Mouse (Mus musculus): ENCODE measurements around the gene Adgrb2. TPM values are rescaled to one million over a fixed set of nuclear protein-coding genes. Genes with fewer than 3 reads are reported as not detected.

Gene Adgrb2
- polyA plus RNA-seq, 1 experiment = 306 TPM

DNA sequence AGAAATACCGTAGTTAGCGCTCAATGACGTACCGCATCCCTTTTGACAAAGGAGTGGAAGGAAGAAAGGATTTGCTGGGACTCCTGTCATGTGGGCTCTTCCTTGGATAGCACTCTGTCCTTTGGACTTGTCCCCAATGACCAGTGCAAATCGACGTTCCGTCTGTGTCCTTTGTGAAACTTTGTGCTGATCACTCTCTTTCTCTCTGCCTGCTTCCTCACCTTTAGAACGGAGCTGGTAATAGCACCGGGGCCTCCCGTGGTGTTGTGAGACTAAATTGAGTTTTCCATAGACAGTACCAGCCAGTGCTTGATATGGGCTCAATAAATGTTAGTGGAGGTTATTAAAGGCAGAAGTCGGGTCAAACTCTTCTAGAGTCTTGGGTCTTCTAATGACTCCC is 56.4 kb downstream of the Adgrb2 start:
- no peak for TF ChIP-seq CTCF (IDR thresholded peaks at IDR 0.05; ENCODE audit: extremely low read depth, insufficient read depth, low read length)
- TF ChIP-seq POLR2A (IDR thresholded peaks at IDR 0.05; ENCODE audit: extremely low read depth, insufficient read depth, low read length) = no peak
- Histone ChIP-seq H3K27ac (ENCODE audit: insufficient read depth, low read length) (no peak overlapping the region), H3K4me1 (ENCODE audit: control insufficient read depth, insufficient read depth, low read length) (no peaks in the 10 kb centered on the region), H3K4me3 (ENCODE audit: insufficient read depth, low read length) (no peak overlapping the region)

DNA sequence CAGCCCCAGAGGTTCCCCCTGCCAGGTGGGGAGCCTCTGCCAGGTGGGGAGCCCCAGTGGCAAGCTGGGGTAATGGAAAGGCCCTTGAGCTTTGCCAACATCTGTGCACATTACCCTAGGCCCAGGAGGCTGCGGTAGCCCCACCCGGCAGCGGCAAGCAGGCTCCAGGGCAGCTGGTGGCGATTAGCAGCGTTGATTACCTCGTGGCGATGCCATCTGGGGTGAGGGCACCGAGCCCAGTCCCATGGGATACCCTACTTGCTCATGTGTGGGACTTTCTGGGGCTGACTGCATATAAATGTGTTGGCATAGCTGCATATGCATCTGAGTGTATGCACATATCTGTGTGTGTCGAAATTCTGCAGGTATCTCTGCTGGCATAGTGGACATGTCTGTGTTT is 59.5 kb downstream of the Adgrb2 start:
- Histone ChIP-seq H3K4me1 (ENCODE audit: control insufficient read depth, insufficient read depth, low read length) (no peaks in the 10 kb centered on the region), H3K27ac (ENCODE audit: insufficient read depth, low read length) (no peak overlapping the region), H3K4me3 (ENCODE audit: insufficient read depth, low read length) (no peak overlapping the region)
- TF ChIP-seq CTCF (IDR thresholded peaks at IDR 0.05; ENCODE audit: extremely low read depth, insufficient read depth, low read length) = no peak
- no peak for TF ChIP-seq POLR2A (IDR thresholded peaks at IDR 0.05; ENCODE audit: extremely low read depth, insufficient read depth, low read length)

DNA sequence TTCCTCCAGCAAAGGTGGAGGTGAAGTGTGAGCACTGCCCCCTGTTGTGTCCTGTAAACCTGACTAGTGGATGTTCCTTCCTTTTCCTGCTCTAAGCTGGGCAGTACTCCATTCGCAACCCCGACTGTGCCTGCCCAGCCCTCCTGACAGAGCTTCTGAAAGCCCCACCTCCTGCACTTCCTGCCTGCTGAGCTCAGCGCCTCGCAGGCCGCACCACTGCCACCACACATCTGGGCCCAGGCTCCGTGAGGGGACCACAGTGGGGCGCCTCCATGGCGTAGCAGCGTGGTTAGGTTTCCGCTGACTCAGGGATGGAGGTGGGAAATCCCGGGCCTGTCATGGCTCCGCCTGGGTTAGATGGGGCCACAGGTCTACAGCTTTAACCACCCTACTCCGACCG is 60.9 kb downstream of the Adgrb2 start:
- peaks cover 1% of the 10 kb centered on the region; the same call in 1 of the 2 replicates for H3K4me1 ChIP-seq (ENCODE audit: control insufficient read depth, insufficient read depth, low read length)
- H3K4me3 ChIP-seq (ENCODE audit: insufficient read depth, low read length) = no peak overlapping the region
- TF ChIP-seq POLR2A (IDR thresholded peaks at IDR 0.05; ENCODE audit: extremely low read depth, insufficient read depth, low read length) = no peak
- TF ChIP-seq CTCF (IDR thresholded peaks at IDR 0.05; ENCODE audit: extremely low read depth, insufficient read depth, low read length) = no peak
- no peak overlapping the region for H3K27ac ChIP-seq (ENCODE audit: insufficient read depth, low read length)

DNA sequence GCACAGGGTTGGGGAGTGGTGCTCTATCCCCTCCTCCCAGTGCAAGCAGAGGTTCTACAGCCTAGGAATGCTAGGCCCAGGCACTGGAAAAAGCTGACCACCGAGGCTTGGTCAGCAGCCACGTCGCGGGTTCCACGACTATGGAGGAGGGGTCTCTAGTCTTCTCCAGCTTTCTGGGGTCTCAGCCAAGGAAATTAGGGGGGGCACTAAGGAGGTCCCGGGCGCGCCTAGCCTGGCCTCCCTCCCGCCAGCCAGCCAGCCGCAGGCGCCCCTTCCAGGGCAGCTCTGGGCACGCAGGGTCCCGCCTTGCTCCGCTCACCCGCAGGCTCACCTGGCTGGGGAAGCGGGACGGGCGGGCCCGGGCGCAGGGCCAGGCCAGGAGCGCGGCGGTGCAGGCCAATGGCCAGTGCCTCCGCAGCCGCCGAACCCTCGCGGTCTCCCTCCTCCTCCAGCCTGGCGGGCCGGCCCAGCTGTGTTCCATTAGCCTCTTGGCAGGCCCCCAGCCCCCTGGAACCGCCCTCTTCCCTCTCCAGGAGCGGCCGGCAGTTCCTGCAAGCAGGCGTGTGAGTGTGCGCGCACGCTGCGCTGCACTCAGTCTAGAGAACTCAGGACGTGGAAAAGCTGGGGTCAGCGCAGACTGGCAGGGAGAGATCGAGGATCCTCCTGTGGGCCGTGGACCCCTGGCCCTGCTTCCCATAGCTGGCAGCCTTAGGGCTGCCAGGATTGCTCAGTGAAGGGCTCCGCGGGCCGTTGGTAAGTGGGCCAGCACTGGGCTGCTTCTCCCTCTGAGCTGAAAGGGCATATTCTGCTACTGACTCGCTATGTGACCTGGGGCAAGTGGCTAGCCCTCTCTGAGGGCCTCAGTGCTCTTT is 62.9 kb downstream of the Adgrb2 start, which contains the start of gene Col16a1:
Col16a1 (plus strand) TSS at position 510 of the 872 bp plus-strand sequence.
- TF ChIP-seq POLR2A (IDR thresholded peaks at IDR 0.05; ENCODE audit: extremely low read depth, insufficient read depth, low read length) (no peak), CTCF (IDR thresholded peaks at IDR 0.05; ENCODE audit: extremely low read depth, insufficient read depth, low read length) (no peak)
- no peak within 1 kb of the TSS for H3K27ac ChIP-seq (ENCODE audit: insufficient read depth, low read length)
- H3K4me1 ChIP-seq (ENCODE audit: control insufficient read depth, insufficient read depth, low read length) = peaks cover 1% of the 10 kb centered on the region; the same call in 1 of the 2 replicates
- peak within 1 kb of the TSS; percentile 31 for H3K4me3 ChIP-seq (ENCODE audit: insufficient read depth, low read length)

DNA sequence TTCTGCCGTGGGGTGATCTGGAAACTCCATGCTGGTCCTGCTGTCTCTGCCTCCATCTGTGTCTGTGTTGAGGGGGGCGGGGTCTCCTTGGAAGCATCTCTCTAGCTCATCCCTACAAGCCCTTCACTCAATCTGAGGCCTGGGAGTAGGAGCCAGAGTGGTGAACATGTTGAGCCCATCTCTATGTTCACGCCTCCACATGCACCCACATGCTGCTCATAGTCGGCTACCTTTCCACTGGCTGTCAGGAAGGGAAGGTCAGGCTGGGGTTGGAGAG is 63.5 kb downstream of the Adgrb2 start:
- H3K27ac ChIP-seq (ENCODE audit: insufficient read depth, low read length) = no peak overlapping the region
- peaks cover 1% of the 10 kb centered on the region; the same call in 1 of the 2 replicates for H3K4me1 ChIP-seq (ENCODE audit: control insufficient read depth, insufficient read depth, low read length)

DNA sequence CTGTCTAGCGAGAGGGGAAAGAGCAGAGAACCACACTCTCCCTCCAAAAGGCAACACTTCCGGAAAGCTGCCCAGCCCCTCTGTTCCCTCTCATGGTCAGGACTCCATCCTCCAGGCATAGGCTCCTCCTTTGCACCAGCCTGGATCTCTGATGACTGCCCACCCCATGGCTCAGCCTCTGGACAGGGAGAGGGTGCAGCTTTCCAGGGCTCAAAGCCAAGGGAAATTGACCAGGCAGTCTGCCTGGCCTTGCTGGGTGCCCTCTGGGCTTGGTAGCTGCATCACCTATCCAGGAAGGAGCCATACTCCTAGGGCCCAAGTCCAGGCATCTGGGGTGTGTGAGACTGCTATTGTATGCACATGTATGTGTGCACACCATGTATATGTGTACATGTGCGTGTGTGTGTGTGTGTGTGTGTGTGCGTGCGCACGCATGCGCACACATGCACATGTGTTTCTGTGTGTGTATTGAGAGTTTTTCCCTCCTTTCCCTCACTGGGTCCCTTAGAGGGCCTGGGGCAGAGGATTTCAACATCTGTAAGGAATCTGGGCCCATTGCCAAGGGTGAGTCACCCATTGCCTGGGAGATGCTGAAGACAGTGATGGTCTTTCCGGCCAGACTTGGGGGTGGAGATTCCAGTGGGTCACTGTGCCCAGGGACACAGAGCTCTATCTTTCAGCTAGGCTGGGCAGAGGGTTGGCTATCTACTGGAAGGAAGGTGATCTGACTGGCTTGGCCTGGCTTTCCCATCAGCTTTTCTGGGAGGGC is 65.6 kb downstream of the Adgrb2 start:
- TF ChIP-seq POLR2A (IDR thresholded peaks at IDR 0.05; ENCODE audit: extremely low read depth, insufficient read depth, low read length) (no peak), CTCF (IDR thresholded peaks at IDR 0.05; ENCODE audit: extremely low read depth, insufficient read depth, low read length) (no peak)
- Histone ChIP-seq H3K27ac (ENCODE audit: insufficient read depth, low read length) (no peak overlapping the region), H3K4me1 (ENCODE audit: control insufficient read depth, insufficient read depth, low read length) (peaks cover 1% of the 10 kb centered on the region; the same call in 1 of the 2 replicates), H3K4me3 (ENCODE audit: insufficient read depth, low read length) (no peak overlapping the region)

More for the DNA sequence above, 63.5 kb downstream of the Adgrb2 start:
- peak overlapping the region; percentile 31; the same call in 1 of the 2 replicates for H3K4me3 ChIP-seq (ENCODE audit: insufficient read depth, low read length)
- TF ChIP-seq POLR2A (IDR thresholded peaks at IDR 0.05; ENCODE audit: extremely low read depth, insufficient read depth, low read length) (no peak), CTCF (IDR thresholded peaks at IDR 0.05; ENCODE audit: extremely low read depth, insufficient read depth, low read length) (no peak)

DNA sequence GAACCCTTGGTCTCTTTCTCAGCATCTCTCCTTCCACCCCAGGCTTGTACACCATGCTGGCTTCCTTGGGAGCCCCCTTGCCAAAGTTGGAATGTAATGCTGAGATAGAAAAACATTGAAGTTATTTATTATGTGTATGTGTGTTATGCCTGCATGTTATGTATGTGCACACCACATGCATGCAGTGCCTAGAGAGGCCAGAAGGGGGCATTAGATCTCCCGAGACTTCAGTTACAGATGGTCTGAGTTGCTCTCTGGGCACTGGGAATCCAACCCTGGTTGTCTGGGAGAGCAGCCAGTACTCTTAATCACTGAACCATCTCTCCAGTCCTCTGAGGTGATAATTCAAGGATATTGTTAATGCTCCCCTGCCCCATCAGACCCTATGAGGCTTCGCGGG is 67.6 kb downstream of the Adgrb2 start:
- peaks cover 1% of the 10 kb centered on the region; the same call in 1 of the 2 replicates for H3K4me1 ChIP-seq (ENCODE audit: control insufficient read depth, insufficient read depth, low read length)
- no peak overlapping the region for H3K27ac ChIP-seq (ENCODE audit: insufficient read depth, low read length)
- H3K4me3 ChIP-seq (ENCODE audit: insufficient read depth, low read length) = no peak overlapping the region
- TF ChIP-seq CTCF (IDR thresholded peaks at IDR 0.05; ENCODE audit: extremely low read depth, insufficient read depth, low read length) (no peak), POLR2A (IDR thresholded peaks at IDR 0.05; ENCODE audit: extremely low read depth, insufficient read depth, low read length) (no peak)

DNA sequence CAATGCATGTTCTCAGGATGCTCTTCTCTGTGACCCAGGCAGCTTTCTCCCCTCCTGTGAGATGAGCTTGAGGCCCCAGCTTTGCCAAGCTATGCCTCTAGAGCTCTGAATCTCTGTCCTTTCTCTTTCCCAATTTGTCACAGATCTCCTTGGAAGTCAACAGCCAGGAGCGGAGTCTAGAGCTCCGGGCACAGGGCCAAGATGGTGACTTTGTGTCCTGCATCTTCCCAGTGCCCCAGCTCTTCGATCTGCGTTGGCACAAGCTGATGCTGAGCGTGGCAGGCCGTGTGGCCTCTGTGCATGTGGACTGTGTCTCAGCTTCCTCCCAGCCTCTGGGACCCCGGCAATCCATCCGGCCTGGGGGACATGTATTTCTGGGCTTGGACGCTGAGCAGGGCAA is 68.4 kb downstream of the Adgrb2 start:
- no peak overlapping the region for H3K4me3 ChIP-seq (ENCODE audit: insufficient read depth, low read length)
- TF ChIP-seq POLR2A (IDR thresholded peaks at IDR 0.05; ENCODE audit: extremely low read depth, insufficient read depth, low read length) (no peak), CTCF (IDR thresholded peaks at IDR 0.05; ENCODE audit: extremely low read depth, insufficient read depth, low read length) (no peak)
- H3K4me1 ChIP-seq (ENCODE audit: control insufficient read depth, insufficient read depth, low read length) = peaks cover 3% of the 10 kb centered on the region
- H3K27ac ChIP-seq (ENCODE audit: insufficient read depth, low read length) = no peak overlapping the region

DNA sequence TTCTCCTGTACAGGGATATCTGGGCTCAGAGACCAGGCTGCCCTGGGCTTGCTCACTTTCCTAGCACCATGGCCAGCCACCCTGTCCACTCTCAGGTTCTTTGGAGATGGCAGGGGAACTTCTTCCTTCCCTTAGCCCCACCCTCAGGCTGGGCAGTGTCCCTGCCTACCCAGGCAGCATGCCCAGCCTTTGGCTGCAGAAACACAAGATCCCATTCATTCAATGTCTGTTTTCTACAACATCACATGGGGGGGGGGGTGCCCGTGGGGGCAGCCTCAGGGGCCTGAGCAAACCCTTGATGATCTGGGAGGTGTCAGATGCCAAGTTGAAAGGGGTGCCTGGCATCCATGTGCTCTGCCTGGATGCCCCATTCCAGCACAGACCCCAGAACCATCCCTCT is 70.1 kb downstream of the Adgrb2 start:
- Histone ChIP-seq H3K27ac (ENCODE audit: insufficient read depth, low read length) (no peak overlapping the region), H3K4me3 (ENCODE audit: insufficient read depth, low read length) (no peak overlapping the region), H3K4me1 (ENCODE audit: control insufficient read depth, insufficient read depth, low read length) (peaks cover 3% of the 10 kb centered on the region)
- no peak for TF ChIP-seq POLR2A (IDR thresholded peaks at IDR 0.05; ENCODE audit: extremely low read depth, insufficient read depth, low read length)
- no peak for TF ChIP-seq CTCF (IDR thresholded peaks at IDR 0.05; ENCODE audit: extremely low read depth, insufficient read depth, low read length)

Measured in cortical plate, adult 2 months (tissue).